Mouse (Mus musculus): ENCODE measurements around the gene Cldn10.

Gene Cldn10

DNA sequence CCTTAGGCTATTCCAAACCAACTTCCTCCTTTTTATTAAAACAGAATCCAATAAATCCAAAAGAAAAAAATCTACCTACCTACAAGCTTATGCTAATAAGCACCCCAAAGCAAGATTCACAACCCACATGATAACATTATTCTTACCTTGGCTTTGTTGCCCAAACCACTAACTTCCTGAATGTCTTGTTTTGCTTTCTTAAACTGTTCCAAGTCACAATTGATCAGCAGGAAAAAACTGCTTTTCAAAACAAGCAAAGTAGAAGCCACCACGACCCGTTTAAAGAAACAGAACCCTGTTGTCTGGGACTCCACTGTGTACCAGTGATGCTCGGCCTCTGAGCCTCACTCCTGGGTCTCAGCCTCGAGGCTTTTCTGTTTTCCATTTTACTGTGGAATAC is 77.2 kb downstream of the Cldn10 start:
- DNase-seq (ENCODE audit: inconsistent ontology term): peak; percentile 18

DNA sequence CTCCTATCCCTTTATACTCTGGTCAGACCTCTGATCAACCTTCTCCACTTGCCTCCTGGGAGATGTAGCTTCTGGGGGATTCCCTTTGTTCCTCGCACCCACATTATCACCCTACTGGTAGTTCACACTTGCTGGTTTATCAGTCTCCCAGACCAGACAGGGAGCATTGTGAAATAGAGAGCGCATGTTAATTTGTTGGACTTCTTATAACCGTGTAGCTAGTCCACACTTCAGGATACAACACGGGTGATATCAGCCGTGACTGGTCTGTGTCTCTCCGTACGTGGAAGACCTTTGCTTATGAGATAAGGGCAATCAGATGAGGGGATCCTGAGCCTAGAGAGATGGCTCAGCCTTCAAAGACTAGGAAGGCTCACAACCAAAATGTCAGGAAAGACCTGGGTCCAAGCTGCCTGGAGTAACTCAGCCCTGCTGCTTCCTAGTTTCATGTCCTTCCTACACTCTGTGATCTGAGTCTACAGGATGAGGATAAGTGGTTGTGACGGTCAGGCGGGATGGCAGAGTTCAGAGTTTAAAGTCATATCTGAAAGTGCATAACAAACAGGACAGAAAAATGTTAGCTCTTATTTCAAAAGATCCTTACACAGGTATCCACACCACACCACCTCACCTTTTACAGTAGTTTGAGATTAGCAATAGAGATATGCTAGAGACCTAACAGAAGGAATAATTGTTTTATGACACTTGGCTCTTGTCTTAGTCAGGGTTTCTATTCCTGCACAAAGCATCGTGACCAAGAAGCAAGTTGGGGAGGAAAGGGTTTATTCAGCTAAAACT is 78.5 kb downstream of the Cldn10 start:
- no peak for DNase-seq (ENCODE audit: inconsistent ontology term)

- peak; percentile 83 for DNase-seq (ENCODE audit: inconsistent ontology term)
These were observed 79.7 kb downstream of the Cldn10 start for GRCm38 (mm10) chr14:118867366-118867765.

DNA sequence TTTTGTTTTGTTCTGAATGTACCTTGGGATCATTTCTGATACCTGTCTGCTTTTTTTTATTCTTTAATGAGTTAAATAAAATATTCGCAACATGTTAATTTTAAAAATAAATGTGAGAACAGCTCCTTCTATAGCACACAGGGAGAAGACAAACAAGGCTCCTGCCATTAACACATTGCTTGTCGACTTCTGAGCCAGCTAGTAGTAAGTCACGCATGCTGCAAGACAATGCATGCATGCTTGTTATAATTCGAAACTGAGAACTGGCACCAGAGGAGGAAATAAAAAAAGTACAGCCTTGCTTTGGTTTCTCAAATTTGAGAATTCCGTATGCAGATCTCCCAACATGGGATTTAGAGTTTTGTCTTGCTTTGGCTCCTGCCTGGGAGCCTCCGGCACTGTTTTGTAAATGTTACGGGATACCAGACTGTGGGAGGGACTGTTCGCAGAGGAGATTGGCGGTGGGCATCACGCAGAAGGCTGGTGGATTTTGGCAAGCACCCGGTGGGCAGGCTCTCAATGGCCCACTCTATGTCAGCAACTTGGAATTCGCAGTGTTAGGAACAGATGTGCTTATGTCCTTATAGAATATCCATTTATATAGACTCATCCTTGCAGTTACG is 80.5 kb downstream of the Cldn10 start:
- no peak for DNase-seq (ENCODE audit: inconsistent ontology term)

- no peak for DNase-seq (ENCODE audit: inconsistent ontology term)
These were observed 82.0 kb downstream of the Cldn10 start for GRCm38 (mm10) chr14:118869712-118870111.

DNA sequence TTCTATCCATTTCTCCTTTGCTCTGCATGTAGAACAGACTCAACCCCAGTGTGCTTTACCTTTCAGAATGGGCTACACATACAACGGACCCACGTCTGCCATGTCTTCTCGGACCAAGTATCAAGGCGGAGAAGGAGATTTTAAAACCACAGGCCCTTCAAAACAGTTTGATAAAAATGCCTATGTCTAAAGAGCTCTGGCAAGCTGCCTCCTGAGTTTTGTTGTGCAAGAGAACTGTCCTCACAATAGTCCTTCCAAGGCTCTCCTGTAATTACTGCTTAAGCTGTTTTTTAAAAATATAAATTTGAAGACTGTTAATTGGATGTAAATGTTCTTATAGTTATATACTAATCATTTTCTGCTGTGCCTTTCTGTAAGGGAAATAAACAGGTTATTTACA is 86.4 kb downstream of the Cldn10 start:
- DNase-seq (ENCODE audit: inconsistent ontology term): no peak

- DNase-seq (ENCODE audit: inconsistent ontology term): no peak
These were observed 87.2 kb downstream of the Cldn10 start for GRCm38 (mm10) chr14:118874786-118875415.

DNA sequence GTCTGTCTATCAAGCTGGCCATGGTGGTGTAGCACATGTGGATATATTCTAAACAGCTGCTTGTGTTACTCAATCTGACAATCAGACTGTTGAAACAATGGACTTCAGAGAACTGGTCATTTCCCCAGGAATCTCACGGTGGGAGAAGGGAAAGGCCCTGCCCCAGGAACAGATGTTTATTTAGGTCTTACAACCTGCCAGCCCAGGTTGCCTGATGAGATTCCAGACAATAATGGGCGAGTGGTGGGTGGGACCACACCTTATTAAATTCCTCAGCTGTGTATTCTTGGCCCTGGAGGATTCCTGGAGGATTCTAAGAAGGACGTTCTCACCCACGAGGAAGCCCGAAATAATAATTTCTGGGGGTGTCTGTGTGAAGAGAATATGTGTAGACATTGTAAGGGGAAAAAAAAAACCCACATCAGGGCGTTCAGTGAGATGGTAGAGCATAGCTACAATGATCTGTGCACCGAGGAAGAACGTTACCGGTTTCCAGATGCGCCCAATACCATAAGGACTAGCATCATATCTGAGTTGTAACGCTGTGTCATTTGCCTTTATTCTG is 90.7 kb downstream of the Cldn10 start:
- no peak for DNase-seq (ENCODE audit: inconsistent ontology term)

DNA sequence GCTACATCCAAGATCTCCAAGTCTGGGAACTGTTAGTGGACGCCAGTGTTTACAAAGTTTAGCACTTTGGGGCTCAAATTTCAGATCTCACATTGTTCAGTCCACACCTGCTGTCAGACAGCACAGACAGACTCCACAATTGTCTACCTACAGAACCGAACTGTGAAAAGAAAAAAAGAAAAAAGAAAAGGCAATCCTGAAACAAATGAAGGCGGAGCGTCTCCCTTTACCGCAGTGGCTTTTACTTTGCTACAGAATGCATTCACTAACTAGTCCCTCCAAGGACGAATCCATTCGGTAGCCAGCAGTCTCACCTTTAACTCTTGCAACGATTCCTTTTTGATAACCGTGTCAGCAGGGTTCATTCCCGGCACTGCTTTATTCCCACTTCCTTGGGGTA is 93.0 kb downstream of the Cldn10 start:
- no peak for DNase-seq (ENCODE audit: inconsistent ontology term)

- DNase-seq (ENCODE audit: inconsistent ontology term): no peak
These were observed 95.9 kb downstream of the Cldn10 start for GRCm38 (mm10) chr14:118883344-118884249.

DNA sequence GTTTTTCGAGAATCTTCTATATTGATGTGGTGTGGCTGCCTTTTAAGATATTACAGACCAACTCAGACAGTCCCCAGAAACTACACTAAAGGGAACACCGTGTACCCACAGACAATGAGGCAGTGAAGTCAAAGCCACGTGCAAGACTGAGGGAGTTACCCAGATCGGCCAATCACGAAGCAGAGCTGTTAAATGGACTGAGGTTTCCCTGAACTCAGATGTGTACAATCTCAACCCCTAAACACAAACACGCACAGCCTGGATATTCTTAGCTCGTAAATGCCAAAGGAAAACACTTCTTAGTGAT is 96.5 kb downstream of the Cldn10 start:
- no peak for DNase-seq (ENCODE audit: inconsistent ontology term)

- no peak for DNase-seq (ENCODE audit: inconsistent ontology term)
These were observed 102.4 kb downstream of the Cldn10 start for GRCm38 (mm10) chr14:118890101-118890500.

DNA sequence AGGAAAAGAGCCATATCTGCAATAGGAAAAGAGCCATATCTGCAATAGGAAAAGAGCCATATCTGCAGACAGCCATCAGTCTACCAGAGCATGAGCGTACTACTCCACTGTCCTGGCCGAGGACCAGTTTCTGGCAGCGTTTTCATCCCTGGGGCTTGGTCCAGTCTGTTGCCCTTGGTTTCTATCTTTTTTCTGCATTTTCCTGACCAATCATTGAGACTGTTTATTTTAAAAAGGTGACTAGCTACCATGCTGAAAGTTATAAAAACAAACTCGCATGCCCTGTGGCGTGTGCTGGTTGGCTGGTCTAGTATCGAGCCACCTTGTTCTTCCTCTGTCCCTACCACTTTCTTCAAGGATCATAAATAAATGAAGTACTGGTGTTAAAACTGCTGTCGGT is 107.5 kb downstream of the Cldn10 start:
- no peak for DNase-seq (ENCODE audit: inconsistent ontology term)

DNA sequence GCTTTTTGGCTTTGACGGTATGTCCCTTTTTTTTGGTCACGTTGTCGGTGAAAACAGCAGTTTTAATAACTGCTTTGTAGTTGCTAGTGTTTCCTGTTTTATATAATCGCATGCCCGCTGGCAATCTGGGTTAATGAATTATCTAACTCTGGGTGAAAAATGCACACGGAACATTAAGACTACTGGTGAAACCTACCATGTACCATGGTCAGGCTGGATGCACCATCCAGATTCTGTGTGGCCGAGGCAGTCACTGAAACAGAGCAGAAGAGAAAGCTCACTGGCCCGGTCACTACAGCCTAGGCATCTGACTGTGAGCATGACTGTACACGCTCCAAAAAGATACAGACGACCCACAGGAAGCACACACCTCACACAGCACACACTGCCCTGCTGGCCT is 107.9 kb downstream of the Cldn10 start:
- no peak for DNase-seq (ENCODE audit: inconsistent ontology term)

- DNase-seq (ENCODE audit: inconsistent ontology term): no peak
These were observed 112.2 kb downstream of the Cldn10 start for GRCm38 (mm10) chr14:118899940-118900339.

- no peak for DNase-seq (ENCODE audit: inconsistent ontology term)
These were observed 113.2 kb downstream of the Cldn10 start for GRCm38 (mm10) chr14:118900911-118901310.

- no peak for DNase-seq (ENCODE audit: inconsistent ontology term)
These were observed 115.7 kb downstream of the Cldn10 start for GRCm38 (mm10) chr14:118903397-118903796.

GRCm38 (mm10) chr14:118903867-118904562 is 116.3 kb downstream of the Cldn10 start:
- DNase-seq (ENCODE audit: inconsistent ontology term): peak; percentile 84

DNA sequence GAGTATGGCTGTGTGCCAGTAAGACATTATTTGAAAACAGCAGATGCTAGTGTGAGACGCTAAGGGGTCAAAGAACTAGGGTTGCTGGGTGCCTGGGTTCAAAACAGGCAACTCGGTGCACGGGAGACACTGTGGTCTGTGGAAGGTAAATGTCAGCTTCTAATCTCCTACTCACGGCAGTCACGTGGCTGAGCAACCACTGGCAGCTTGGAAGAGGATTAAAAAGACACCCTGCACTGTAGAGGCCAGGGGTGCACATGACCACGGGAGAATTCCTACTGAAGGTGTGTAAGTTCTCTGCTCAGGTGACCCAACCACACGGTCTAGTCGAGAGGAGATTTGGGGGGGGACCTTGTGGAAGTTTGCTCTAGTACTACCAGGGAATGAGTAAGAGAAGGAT is 119.9 kb downstream of the Cldn10 start:
- no peak for DNase-seq (ENCODE audit: inconsistent ontology term)

GRCm38 (mm10) chr14:118909872-118910271 is 122.2 kb downstream of the Cldn10 start:
- no peak for DNase-seq (ENCODE audit: inconsistent ontology term)

All from Muller cell, postnatal 12 days (primary cell).